Mouse (Mus musculus) gastrocnemius, adult 2 months (tissue): ENCODE measurements around the gene Soat1. TPM values are rescaled to one million over a fixed set of nuclear protein-coding genes. Genes with fewer than 3 reads are reported as not detected.
"Not testable (repeated sequence)": the region's sequence is repeated elsewhere in the genome, so short reads cannot be mapped to it uniquely, and the experiment has no call there.

Experiments
- DNase-seq: peaks from one replicate; pipeline ENCODE4 v3.0.0; 2022
- H3K27ac ChIP-seq: fragments of 200-600 bp; 2 replicates; pipeline ENCODE4 v1.8.1; 2022; ENCODE audit warnings: mild to moderate bottlenecking
- H3K4me3 ChIP-seq: fragments of 200-600 bp; 2 replicates; pipeline ENCODE4 v1.8.1; 2022; ENCODE audit warnings: mild to moderate bottlenecking, moderate library complexity
- CTCF ChIP-seq: fragments of 200-600 bp; IDR thresholded peaks from 2 replicates; pipeline ENCODE4 v1.8.1; 2022; ENCODE audit warnings: antibody characterized with exemption, mild to moderate bottlenecking, moderate library complexity
- intact Hi-C: fragments of 180-260 bp; cut with DNase I; formaldehyde crosslinking; loops from one replicate; pipeline ENCODE4 v1.15.1; 2025
- long read RNA-seq, 2 experiments: library from polyadenylated mRNA; stranded (forward); transcript quantifications; one replicate each; pipeline ENCODE4 v2.0.0; 2021
- total RNA-seq, 2 experiments: library from RNA; stranded (reverse); gene quantifications; 2 replicates each; pipeline ENCODE4 v1.2.3; 2021

Gene Soat1
- 1 to 10 TPM; 3.5 to 3.9 TPM for total RNA-seq
- long read RNA-seq, experiment 1, full-length matches to known transcripts: 1 of 3 reads
- long read RNA-seq, experiment 1, partial matches to known transcripts: 0 of 3 reads
- long read RNA-seq, experiment 1, other reads (novel, unspliced or antisense): 2 of 3 reads
- long read RNA-seq, experiment 2, full-length matches to known transcripts: 3 of 3 reads
- long read RNA-seq, experiment 2, partial matches to known transcripts: 0 of 3 reads
- long read RNA-seq, experiment 2, other reads (novel, unspliced or antisense): 0 of 3 reads

- peak; percentile 93 for DNase-seq
- peak; percentile 36; the same call in 1 of the 2 replicates for TF ChIP-seq CTCF
- Histone ChIP-seq H3K27ac (peak within 1 kb of the TSS; percentile 81), H3K4me3 (peak within 1 kb of the TSS; percentile 83)
- intact Hi-C loops: loop anchor here (5.0 kb wide), 1 partner anchor 52 kb away; the partner anchor contains the start of gene Axdnd1
These were observed at the start of gene Soat1 for GRCm38 (mm10) chr1:156473961-156474503. Gene Soat1, minus strand, starts transcription at chr1:156474331.

- intact Hi-C loops, DNase-seq, H3K27ac ChIP-seq, H3K4me3 ChIP-seq: not testable (repeated sequence)
These were observed 49.7 kb upstream of the Soat1 start, which contains the start of gene Gm10031 for GRCm38 (mm10) chr1:156523842-156524241. Gene Gm10031, plus strand, starts transcription at chr1:156524012.

- DNase-seq: no peak
- Histone ChIP-seq H3K4me3 (no peak overlapping the region), H3K27ac (no peak overlapping the region)
- no peak for TF ChIP-seq CTCF
- intact Hi-C loops: no loop called here
These were observed 47.8 kb upstream of the Soat1 start for GRCm38 (mm10) chr1:156521796-156522517.

- DNase-seq: no peak
- intact Hi-C loops: no loop called here
- no peak for TF ChIP-seq CTCF
- Histone ChIP-seq H3K4me3 (no peak overlapping the region), H3K27ac (no peak overlapping the region)
These were observed 46.1 kb upstream of the Soat1 start for GRCm38 (mm10) chr1:156520136-156520780.

- DNase-seq: no peak
- H3K27ac ChIP-seq: no peak overlapping the region
- intact Hi-C loops: no loop called here
- TF ChIP-seq CTCF: no peak
- H3K4me3 ChIP-seq: no peak overlapping the region
These were observed 33.6 kb upstream of the Soat1 start for GRCm38 (mm10) chr1:156507753-156508152.

GRCm38 (mm10) chr1:156505901-156506300 is 31.8 kb upstream of the Soat1 start:
- DNase-seq: no peak
- Histone ChIP-seq H3K27ac (no peak overlapping the region), H3K4me3 (no peak overlapping the region)
- TF ChIP-seq CTCF: no peak
- intact Hi-C loops: no loop called here

- Histone ChIP-seq H3K27ac (no peak overlapping the region), H3K4me3 (no peak overlapping the region)
- no peak for DNase-seq
- intact Hi-C loops: no loop called here
- peak; percentile 19; the same call in 1 of the 2 replicates for TF ChIP-seq CTCF
These were observed 30.9 kb upstream of the Soat1 start for GRCm38 (mm10) chr1:156504945-156505523.

- no peak overlapping the region for H3K27ac ChIP-seq
- TF ChIP-seq CTCF: no peak
- intact Hi-C loops: no loop called here
- DNase-seq: no peak
- H3K4me3 ChIP-seq: no peak overlapping the region
These were observed 22.8 kb upstream of the Soat1 start for GRCm38 (mm10) chr1:156496910-156497309.

GRCm38 (mm10) chr1:156495025-156495424 is 20.9 kb upstream of the Soat1 start:
- TF ChIP-seq CTCF: no peak
- Histone ChIP-seq H3K4me3 (no peak overlapping the region), H3K27ac (no peak overlapping the region)
- intact Hi-C loops: no loop called here
- DNase-seq: no peak

GRCm38 (mm10) chr1:156491226-156491796 is 17.2 kb upstream of the Soat1 start:
- DNase-seq: no peak
- no peak overlapping the region for H3K27ac ChIP-seq
- H3K4me3 ChIP-seq: no peak overlapping the region
- intact Hi-C loops: no loop called here
- TF ChIP-seq CTCF: no peak

- TF ChIP-seq CTCF: no peak
- Histone ChIP-seq H3K27ac (no peak overlapping the region), H3K4me3 (no peak overlapping the region)
- intact Hi-C loops: loop anchor here (2.0 kb wide), 1 partner anchor 51 kb away; no protein-coding TSS in a partner anchor
- DNase-seq: no peak
These were observed 13.9 kb upstream of the Soat1 start for GRCm38 (mm10) chr1:156488031-156488430.

GRCm38 (mm10) chr1:156487498-156487897 is 13.4 kb upstream of the Soat1 start:
- intact Hi-C loops: no loop called here
- H3K27ac ChIP-seq: no peak overlapping the region
- no peak for DNase-seq
- H3K4me3 ChIP-seq: no peak overlapping the region
- peak; percentile 17; the same call in 1 of the 2 replicates for TF ChIP-seq CTCF
